Mouse (Mus musculus) spleen, adult 2 months (tissue): ENCODE measurements around the gene Ndufv3. TPM values are rescaled to one million over a fixed set of nuclear protein-coding genes. Genes with fewer than 3 reads are reported as not detected.
"Not testable (repeated sequence)": the region's sequence is repeated elsewhere in the genome, so short reads cannot be mapped to it uniquely, and the experiment has no call there.

Experiments
- DNase-seq, 2 experiments: peaks; one replicate each; pipeline versions ENCODE4 v3.0.0 to v3.0.0-alpha.2; 2012 to 2021; ENCODE audit warnings: low spot score in 2 of 2, low read depth in 1 of 2
- H3K27ac ChIP-seq: fragments of 200-500 bp; 2 replicates; pipeline ENCODE4 v1.5.1; 2012; ENCODE audit warnings: low read length, inconsistent platforms; ENCODE audit not compliant: insufficient read depth
- H3K27me3 ChIP-seq: fragments of 200-500 bp; 2 replicates; pipeline ENCODE4 v1.6.1; 2012; ENCODE audit warnings: mild to moderate bottlenecking, moderate library complexity, low read length, inconsistent platforms; ENCODE audit not compliant: control insufficient read depth, insufficient read depth
- H3K36me3 ChIP-seq: fragments of 200-500 bp; 2 replicates; pipeline ENCODE4 v1.6.1; 2012; ENCODE audit warnings: mild to moderate bottlenecking, low read length, inconsistent platforms; ENCODE audit not compliant: control insufficient read depth, insufficient read depth
- H3K4me1 ChIP-seq: fragments of 200-500 bp; 2 replicates; pipeline ENCODE4 v1.6.1; 2011; ENCODE audit warnings: inconsistent platforms; ENCODE audit not compliant: control insufficient read depth, insufficient read depth, insufficient read length
- H3K4me3 ChIP-seq: fragments of 200-500 bp; 2 replicates; pipeline ENCODE4 v1.5.1; 2011; ENCODE audit warnings: mild to moderate bottlenecking, inconsistent platforms; ENCODE audit not compliant: insufficient read depth, insufficient read length; ENCODE audit errors: extremely low read depth
- CTCF ChIP-seq: fragments of 200-500 bp; IDR thresholded peaks from 2 replicates; pipeline ENCODE4 v1.5.1; 2011; ENCODE audit warnings: mild to moderate bottlenecking, inconsistent platforms; ENCODE audit not compliant: insufficient read depth, insufficient read length, insufficient replicate concordance; ENCODE audit errors: extremely low read depth
- POLR2A ChIP-seq: fragments of 200-500 bp; IDR thresholded peaks from 2 replicates; pipeline ENCODE4 v1.6.1; 2011; ENCODE audit warnings: low read depth, low read length, inconsistent platforms
- WGBS: fragments of 180-500 bp; shearing (Covaris S2); methylation state at CpG from one replicate; pipeline ENCODE4 v1.1.7; 2018; 5-methylcytosine and 5-hydroxymethylcytosine counted together
- polyA plus RNA-seq: library from polyadenylated mRNA; depleted of rRNA; stranded (reverse); fragments of >200 nt; gene quantifications from 2 replicates; pipeline ENCODE4 v1.2.3, GENCODE M21; 2012

Gene Ndufv3
- polyA plus RNA-seq, 1 experiment, result 42.7 TPM

DNA sequence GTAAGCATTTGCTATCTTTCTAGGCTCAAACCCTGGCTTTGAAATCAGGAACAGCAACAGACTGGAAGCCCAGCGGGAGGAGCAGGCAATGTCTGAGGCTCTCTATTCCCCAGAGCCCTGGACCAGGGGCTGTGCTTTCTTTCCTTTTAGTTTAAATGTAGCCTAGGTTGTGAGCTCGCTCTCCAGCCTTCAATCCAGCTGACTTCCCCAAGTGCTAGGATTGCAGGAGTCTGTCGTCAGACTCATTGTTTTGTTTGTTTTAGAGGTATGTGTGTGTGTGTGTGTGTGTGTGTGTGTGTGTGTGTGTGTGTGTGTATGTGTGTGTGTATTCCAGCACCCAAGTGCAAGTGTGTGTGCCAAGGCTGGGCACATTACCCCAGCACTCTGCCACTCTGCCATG, 20.2 kb downstream of the Ndufv3 start:
- H3K36me3 ChIP-seq, result no peaks in the 10 kb centered on the region
- H3K4me3 ChIP-seq, result no peak overlapping the region
- WGBS, result 79% methylated on average over 3 of the region's 3 CpGs
- peaks cover 2% of the 10 kb centered on the region; the same call in 1 of the 2 replicates for H3K4me1 ChIP-seq
- H3K27ac ChIP-seq, result no peak overlapping the region
- TF ChIP-seq CTCF (no peak), POLR2A (no peak)
- H3K27me3 ChIP-seq, result no peaks in the 10 kb centered on the region
- DNase-seq, result no peak

DNA sequence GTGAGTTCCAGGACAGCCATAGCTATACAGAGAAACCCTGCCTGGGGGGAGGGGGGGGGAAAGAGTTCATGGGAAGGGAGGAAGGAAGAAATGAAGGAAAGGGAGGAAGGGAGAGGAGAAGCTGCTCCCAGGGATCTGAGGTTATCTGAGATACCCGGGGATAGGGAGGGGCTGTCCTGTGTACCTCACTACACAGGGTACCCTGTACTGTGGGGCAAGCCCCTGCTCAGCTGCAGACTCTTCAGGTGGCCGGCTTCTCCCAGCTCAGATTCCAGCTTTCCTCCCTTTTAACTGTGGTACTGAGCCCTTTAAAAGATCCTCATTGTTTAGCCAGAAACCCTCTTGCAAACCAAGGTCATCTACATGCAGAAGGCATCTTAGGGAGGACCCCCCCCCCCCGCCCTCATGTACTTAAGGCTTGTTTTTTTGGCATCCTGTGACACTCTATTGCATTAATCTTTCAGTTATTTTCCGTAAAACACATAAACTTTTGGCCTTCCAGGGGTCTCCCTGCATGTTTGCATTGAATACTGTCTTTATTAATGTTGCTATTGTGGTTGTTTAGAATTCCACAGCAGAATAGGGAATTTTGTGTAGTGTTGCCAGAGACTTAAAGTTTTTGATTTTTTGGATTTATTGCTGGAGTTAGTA, 21.0 kb downstream of the Ndufv3 start:
- WGBS, result 79% methylated on average over 4 of the region's 4 CpGs
- Histone ChIP-seq H3K4me1 (no peaks in the 10 kb centered on the region), H3K4me3 (no peak overlapping the region), H3K27ac (no peak overlapping the region), H3K36me3 (no peaks in the 10 kb centered on the region), H3K27me3 (no peaks in the 10 kb centered on the region)
- TF ChIP-seq POLR2A (no peak), CTCF (no peak)
- DNase-seq, result no peak

DNA sequence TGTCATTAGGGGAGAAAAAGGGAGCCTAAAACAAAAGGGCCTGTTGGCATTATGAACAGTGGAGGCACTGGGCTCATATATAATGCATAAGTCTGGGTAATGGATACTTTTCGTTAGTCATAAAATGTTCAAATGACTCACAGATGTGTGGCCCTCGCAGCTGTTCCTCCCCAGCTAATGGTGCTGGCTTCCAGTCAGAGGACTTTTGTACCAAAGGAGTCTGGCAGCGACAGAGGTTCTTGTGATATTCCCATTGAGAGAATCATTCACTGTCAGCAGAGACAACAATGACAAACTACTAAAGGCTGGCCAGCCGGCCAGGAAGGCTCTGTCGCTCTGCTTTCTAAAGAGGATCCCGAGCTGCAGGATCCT, 21.5 kb downstream of the Ndufv3 start:
- no peak for DNase-seq
- no peak overlapping the region for H3K4me3 ChIP-seq
- H3K27me3 ChIP-seq, result no peaks in the 10 kb centered on the region
- H3K27ac ChIP-seq, result no peak overlapping the region
- no peaks in the 10 kb centered on the region for H3K4me1 ChIP-seq
- 85% methylated on average over 6 of the region's 6 CpGs for whole genome bisulfite sequencing
- TF ChIP-seq POLR2A, result no peak
- no peak for TF ChIP-seq CTCF
- no peaks in the 10 kb centered on the region for H3K36me3 ChIP-seq

DNA sequence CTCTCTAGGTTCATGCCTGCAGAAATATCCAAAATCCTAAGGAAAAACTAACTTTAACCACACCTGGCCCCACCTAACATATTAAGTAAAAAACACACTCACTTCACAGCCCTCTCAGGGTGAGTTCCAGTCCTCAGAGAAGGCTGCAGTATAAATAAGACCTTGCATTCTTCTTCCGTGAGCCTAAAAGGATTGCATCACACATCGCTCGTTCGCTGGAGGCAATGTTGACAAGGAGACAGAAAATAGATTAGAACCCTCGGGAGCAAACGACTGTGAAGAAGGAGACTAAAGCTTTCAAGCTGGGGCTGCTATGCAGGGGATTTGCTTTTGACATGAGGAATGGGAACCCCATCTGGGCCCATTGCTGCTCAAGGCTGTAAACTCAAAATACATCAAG, 23.7 kb downstream of the Ndufv3 start:
- 82% methylated on average over 6 of the region's 6 CpGs for WGBS

DNA sequence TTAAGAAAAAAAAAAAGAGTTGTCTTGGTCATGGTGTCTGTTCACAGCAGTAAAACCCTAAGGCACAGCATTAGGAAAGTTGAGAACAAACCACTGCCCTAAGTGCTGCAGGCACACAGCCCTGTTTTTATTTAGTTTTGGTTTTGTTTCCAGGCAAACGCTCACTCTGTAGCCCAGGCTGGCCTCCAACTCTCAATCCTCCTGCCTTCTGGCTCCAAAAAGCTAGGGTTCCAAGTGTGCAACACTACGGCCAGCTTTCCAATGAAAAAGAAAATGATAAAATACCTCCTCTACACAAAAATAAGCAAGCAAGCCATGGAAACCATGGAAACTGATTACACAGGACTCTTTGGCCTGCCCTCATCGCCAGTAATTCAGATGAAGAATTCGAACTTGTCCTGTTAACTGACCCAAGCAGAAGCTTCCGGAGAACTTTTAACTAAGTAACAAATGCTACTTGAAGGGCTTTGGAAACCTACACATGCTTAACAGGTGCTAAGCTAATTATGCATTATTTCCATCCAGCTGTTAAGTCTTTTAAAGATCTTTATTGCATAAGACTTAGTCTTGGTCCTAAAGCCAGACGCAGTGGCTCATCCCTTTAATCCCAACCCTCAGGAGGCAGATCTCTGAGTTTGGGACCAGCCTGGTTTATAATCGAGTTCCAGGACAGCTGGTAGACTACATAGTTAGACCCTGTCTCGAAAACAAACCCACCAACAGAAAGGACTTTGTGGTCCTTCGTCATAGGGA, 26.7 kb downstream of the Ndufv3 start:
- WGBS, result 89% methylated on average over 9 of the region's 9 CpGs
- no peak overlapping the region for H3K4me3 ChIP-seq
- no peak overlapping the region for H3K27ac ChIP-seq
- TF ChIP-seq CTCF, result no peak
- H3K27me3 ChIP-seq, result no peaks in the 10 kb centered on the region
- no peaks in the 10 kb centered on the region for H3K4me1 ChIP-seq
- no peaks in the 10 kb centered on the region for H3K36me3 ChIP-seq
- DNase-seq, result no peak

More for the DNA sequence above, 23.7 kb downstream of the Ndufv3 start:
- DNase-seq, result no peak
- H3K4me1 ChIP-seq, result no peaks in the 10 kb centered on the region
- H3K36me3 ChIP-seq, result no peaks in the 10 kb centered on the region
- no peak overlapping the region for H3K27ac ChIP-seq
- TF ChIP-seq CTCF, result no peak
- TF ChIP-seq POLR2A, result no peak
- no peaks in the 10 kb centered on the region for H3K27me3 ChIP-seq
- no peak overlapping the region for H3K4me3 ChIP-seq

DNA sequence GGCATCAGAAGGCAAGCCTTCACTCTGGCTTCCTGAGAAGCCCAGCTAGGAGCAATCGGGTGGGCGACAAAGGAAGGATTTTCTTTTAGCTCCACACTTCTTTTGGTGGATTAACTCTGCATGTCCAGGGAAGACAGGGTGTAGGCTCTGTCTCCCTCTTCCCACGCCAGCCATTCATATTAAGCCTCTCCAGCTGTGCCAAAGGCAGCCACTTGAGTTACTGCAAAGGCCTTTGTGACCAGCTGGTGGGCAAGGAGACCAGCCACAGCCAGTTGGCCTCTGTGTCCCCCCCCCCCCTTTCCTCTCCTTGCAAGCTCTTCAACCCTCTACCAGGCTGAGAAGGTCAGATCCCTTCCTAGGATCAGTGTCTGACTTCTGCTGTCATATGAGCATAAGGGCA, 28.1 kb downstream of the Ndufv3 start:
- Histone ChIP-seq H3K27me3 (no peaks in the 10 kb centered on the region), H3K27ac (no peak overlapping the region), H3K4me3 (no peak overlapping the region), H3K36me3 (no peaks in the 10 kb centered on the region), H3K4me1 (no peaks in the 10 kb centered on the region)
- 83% methylated on average over 3 of the region's 3 CpGs for WGBS
- no peak for TF ChIP-seq POLR2A
- TF ChIP-seq CTCF, result no peak
- DNase-seq, result no peak

DNA sequence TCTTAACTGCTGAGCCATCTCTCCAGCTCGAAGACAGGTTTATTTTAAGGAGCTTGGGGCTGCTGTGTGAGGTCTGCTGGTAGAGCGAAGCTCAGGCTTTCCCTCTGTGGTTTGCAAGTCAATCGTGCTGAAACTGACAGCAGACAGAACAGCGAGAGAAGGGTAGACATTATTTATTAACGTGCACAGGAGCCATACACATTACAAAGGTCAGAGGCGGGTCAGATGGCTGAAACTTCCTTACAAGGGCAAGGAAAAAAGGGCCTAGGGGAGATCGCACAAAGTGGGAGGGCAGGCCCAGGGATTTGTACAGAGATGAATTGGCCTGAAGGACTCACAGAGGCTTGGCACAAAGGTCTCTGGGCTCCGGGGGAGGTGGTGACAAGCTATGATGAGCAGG, 29.5 kb downstream of the Ndufv3 start:
- WGBS, result 74% methylated on average over 8 of the region's 8 CpGs
- H3K36me3 ChIP-seq, result no peaks in the 10 kb centered on the region
- H3K4me3 ChIP-seq, result no peak overlapping the region
- TF ChIP-seq CTCF (no peak), POLR2A (no peak)
- DNase-seq, result no peak
- no peaks in the 10 kb centered on the region for H3K4me1 ChIP-seq
- no peaks in the 10 kb centered on the region for H3K27me3 ChIP-seq
- H3K27ac ChIP-seq, result no peak overlapping the region

DNA sequence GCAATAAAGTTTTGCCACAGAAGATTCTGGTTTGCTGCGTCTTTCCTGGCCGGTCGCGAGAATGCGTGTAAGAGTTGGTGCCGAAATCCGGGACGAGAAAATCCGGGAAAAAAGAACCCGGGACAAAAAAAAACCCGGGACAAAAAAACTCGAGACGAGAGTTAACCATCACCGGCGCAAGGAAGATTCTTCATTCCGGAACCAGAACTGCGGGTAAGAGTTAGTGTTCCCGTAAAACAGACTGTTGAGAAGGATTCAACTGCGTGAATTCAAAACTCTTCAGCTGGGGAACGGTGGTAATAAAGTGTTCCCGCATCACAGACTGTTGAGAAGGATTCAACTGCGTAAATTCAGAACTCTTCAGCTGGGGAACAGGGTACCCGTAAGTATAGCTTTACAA, 32.7 kb downstream of the Ndufv3 start:
- WGBS, result 94% methylated on average over 23 of the region's 23 CpGs
- not testable (repeated sequence) for H3K27ac ChIP-seq, H3K27me3 ChIP-seq, DNase-seq, H3K36me3 ChIP-seq, H3K4me1 ChIP-seq, H3K4me3 ChIP-seq
